Mouse (Mus musculus): ENCODE measurements around the gene Slc25a44.
"Not testable (repeated sequence)": the region's sequence is repeated elsewhere in the genome, so short reads cannot be mapped to it uniquely, and the experiment has no call there.

The Slc25a44 gene

DNA sequence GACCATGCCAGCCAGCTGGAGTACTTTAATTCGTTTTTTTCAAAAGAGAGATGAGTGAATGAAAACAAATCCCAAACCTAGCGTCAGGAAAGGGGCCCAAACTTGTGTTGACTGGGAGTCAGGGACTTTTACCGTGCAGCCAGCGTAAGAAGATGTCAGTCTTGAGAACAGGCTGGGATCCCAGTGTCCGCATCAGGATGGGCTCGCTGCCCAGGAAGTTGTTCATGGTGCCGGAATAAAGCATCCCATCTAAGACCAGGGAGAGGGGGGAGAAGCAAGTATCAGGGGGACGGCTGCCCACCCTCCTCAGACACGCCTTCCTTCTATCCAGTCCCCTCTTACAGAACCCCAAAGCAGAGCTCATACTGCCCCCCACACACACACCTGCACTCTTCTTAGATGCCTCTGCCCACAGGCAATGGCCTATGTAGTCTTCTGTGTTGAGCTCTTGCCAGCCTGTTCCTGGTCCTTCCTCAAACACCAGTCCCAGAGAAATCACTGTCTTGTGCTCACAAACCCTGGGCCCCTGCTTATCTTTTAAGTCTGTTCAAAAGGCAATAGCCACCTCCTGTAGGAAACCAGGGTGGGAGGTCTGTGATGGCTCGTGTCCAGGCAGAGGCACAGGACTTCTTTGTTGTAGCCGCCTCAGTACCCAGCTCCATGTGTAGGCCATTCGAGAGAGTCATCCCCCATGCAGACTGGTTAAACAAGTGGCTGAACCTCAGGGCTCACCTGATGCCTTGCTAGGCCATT lies 25.6 kb upstream of the Slc25a44 start:
- no peak for DNase-seq (ENCODE audit: low spot score)

DNA sequence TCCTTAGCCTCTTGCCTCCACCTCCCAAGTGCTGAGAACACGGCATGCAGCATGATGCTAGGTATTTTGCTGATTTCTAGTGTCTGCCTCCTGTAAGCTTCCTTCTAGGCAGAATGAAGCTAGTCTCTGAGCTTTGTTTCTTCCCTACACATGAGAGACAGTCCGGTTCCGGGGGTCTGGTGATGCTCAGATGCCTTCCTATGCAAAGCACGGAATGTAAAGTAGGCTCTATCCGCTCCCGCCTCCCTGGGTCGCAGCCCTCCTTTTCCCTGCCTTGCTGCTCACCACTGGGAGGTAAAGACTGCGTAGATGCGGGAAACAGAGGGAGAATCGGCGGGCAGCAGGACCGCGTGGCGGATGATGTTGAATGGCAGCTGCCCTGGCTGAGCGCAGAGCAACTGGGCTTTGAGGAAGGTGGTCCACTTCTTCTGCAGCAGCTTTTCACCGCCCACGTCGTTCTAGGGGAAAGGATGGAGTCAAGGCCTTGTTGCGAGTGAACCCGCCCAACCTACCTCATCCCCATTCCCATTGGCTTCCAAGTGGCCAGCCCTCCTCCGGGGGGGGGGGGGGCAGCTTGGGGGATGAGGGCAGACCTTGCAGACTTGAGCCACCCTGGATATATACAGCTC lies 24.6 kb upstream of the Slc25a44 start:
- DNase-seq (ENCODE audit: low spot score), result no peak

GRCm38 (mm10) chr3:88448443-88448842 lies 23.5 kb upstream of the Slc25a44 start:
- no peak for DNase-seq (ENCODE audit: low spot score)

DNA sequence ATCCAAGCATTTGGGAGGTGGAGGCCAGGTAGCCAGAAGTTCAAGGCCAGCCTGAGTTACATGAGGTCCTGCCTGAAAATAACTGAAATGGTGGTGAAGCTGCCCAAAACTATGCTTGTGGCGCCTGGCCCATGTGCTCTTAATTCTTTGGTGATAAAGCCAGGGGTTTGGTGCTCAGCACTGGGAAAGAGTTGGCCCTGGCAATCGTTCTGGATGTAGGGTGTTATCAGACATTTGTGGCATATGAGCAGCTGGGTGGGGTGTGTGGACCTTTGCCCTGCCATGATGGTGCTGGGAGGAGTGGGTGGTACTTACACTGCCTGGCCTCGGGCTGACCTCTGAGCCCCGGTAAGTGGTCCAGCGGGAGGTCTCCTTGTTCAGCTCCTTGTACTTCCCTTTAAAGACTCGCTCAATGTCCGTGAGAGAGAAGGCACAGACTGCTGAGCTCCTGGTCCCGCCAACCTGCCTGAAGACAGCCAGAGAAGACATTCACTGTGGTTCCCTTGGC lies 22.8 kb upstream of the Slc25a44 start:
- no peak for DNase-seq (ENCODE audit: low spot score)

GRCm38 (mm10) chr3:88446471-88447123 lies 21.7 kb upstream of the Slc25a44 start:
- no peak for DNase-seq (ENCODE audit: low spot score)

- no peak for DNase-seq (ENCODE audit: low spot score)
Observed at GRCm38 (mm10) chr3:88442888-88443287, 17.9 kb upstream of the Slc25a44 start.

DNA sequence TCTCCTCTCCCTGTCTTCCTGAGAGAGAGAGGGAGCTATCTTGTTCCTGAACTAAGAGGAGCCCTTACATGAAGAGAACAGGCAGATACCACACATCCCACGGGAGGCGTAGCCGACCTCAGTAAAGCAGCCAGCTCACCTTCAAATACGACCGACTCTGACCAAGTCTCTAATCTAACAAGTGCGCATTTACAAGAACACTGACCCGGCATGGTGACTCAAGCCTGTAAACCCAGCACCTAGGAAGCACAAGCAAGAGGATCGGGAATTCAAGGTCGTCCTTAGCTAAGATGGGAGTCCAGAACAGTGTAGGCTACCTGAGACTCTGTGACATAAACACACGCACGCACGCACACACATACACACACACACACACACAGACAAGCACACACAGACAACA lies 17.5 kb upstream of the Slc25a44 start:
- DNase-seq (ENCODE audit: low spot score), result no peak

DNA sequence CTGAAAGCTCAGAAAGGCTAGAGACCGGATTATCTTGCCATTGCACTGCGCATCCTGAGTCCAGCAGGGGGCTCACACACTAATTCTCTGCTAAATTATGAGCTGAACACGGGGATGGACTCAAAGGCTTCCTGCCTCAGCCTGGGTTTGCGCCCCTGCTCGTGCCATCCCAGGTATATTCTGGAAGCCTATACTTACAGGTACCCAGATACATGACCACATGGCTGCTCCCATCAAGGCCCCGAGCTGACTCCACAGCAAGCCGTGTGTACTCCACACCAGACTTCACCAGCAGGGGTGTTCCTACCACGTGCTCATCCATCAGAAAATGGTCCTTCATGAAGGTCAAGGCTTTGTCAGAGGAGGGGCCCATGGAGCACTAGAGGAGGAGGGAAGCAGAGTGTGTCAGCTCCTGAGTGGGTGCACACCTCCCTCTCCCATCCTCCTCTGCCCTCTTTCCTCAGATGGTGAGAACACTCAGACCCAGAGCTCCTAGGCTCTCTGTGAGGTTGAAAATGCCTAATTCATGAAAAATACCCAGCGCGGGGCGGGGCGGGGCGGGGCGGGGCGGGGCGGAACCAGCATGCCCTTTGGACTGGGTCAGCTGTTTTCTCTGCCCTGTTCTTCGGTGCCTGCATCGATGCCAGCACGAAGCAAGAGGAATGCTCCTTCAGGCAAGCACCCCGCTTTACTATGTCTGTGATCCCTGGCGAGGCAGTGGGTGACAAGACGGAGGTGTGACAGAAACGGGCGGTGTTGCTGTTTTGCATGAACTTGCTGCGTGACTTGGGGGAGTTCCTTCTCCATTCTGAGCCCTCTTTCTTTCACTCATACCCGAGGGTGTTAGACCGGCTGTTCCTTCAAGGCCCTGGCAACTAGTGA lies 15.8 kb upstream of the Slc25a44 start:
- no peak for DNase-seq (ENCODE audit: low spot score)

DNA sequence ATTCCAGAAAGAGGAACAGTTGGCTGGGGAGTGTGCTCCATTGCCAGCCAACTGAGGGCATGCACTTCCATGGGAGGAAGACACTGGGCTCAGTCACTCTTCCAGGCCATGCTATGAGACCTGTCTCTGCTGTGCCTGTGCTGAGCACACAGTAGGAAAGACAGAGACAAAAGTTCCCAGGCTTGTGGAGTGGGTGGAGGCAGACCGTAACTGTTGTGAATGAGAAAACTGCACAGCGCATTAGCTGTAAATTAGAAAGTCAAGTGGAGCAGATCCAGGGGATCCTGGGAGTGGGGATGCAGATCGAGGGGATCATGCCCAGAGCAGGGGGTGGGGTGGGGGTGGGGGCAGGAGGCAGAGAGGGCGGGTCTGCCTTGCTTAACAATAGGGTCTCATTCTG lies 14.6 kb upstream of the Slc25a44 start:
- no peak for DNase-seq (ENCODE audit: low spot score)

- DNase-seq (ENCODE audit: low spot score), result no peak
Observed at GRCm38 (mm10) chr3:88437454-88437853, 12.5 kb upstream of the Slc25a44 start.

GRCm38 (mm10) chr3:88436395-88437201 lies 11.7 kb upstream of the Slc25a44 start:
- DNase-seq (ENCODE audit: low spot score), result no peak

DNA sequence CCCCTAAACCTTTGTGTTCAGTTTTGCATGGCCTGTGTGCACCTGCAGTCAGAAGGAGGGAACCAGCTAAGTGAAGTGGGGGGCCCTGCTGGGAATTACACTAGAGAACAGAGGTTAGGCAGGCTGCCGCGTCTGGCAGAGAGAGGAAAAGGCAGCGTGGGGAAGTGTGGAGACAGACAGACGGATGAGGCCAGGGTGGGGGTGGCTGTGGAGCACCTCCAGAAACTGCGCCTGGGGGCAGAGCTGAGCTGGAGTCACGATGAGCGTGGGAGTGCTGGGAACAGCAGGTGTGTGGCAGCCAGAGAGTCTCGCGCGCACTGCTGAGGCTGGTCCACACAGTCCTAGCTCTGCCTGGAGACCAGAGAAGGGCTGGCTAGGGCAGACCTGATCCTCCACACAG lies 10.6 kb upstream of the Slc25a44 start:
- no peak for DNase-seq (ENCODE audit: low spot score)

- not testable (repeated sequence) for DNase-seq (ENCODE audit: low spot score)
Observed at GRCm38 (mm10) chr3:88428639-88429038, 3.7 kb upstream of the Slc25a44 start.

DNA sequence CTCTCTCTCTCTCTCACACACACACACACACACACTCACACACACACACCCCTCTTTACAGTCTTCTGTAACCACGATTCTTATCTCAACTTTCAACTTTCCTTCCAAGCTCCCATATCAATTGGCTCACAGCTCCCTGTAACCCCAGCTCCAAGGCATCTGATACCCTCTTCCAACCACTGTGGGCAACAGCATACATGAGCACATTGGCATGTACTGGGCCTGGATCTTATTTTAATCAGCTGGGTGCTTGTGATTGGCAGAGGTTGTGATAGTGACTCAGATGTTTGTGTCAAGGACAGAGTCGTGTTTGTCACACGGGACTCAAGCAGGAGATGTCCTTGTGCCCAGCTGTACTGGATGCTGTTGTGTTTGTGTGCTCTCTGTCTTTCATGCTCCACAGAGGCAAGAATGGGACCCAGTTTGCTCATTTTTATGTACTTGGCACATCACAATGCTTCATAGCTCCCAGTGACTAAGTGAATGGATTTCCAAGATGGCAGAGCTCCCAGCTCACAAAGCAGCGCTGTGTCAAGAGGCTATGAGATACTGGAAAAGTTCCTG lies 2.5 kb upstream of the Slc25a44 start:
- no peak for DNase-seq (ENCODE audit: low spot score)

DNA sequence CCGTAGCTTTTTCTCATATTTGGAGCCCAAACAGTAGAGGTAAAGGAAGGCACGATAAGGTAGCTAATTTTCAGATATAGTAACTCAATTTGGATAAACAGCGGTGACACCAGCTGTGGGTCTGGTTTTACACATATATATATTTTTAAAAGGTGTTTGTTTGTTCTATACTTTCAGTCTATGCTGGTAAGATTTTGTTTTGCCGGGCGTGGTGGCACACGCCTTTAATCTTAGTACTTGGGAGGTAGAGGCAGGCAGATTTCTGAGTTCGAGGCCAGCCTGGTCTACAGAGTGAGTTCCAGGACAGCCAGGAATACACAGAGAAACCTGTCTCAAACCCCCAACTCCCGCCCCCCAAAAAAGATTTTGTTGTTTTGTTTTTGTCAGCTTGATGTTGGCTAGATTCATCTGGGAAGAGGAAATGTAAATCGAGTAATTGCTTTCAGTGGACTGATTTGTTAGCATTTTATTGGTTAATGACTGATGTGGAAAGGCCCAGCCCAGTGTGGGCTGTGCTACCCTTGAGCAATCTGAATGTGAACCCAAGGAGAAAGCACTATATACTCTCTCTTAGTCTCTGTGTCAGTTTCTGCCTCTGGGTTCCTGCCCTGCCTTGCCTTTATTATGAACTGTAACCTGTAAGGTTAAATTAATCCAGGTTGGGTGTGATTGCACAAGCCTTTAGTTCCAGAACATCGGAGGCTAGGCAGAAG lies 925 bp upstream of the Slc25a44 start:
- DNase-seq (ENCODE audit: low spot score), result no peak

DNA sequence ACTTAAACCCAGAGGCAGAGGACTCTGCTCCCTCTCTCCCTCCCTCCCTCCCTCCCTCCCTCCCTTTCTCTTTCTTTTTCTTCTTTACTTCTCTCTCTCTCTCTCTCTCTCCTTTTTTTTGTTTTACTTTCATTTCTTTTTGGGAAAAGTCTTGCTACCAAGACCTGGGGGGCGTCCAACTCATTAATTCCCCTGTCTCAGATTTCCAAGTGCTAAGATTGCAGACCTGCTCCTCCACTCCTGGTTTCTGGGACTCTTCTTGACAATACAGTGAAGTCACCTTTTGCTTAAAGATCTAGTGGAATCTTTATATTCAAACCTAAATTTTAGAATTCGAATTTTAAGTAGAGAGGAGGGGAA lies 371 bp upstream of the Slc25a44 start:
- no peak for DNase-seq (ENCODE audit: low spot score)

- DNase-seq (ENCODE audit: low spot score), result no peak
Observed at GRCm38 (mm10) chr3:88422020-88422720, 2.8 kb downstream of the Slc25a44 start.

DNA sequence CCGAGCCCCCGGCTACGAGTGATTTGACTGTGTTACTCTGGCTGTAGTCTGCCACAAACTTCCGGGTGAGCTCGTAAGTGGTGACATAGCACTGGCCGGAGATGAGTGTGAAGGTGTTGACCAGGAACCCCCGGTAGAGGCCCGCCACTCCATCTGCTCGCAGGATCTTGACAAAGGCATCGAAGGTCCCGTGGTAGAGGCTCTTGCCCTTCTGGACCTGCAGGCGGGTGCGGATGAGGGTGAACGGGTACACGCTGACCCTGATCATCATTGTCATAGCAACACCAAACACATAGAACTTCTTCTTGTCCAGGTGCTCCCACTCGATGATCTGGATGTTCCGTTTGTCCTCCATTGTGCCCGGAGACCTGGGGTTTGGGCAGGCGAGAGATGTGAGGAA lies 4.2 kb downstream of the Slc25a44 start:
- no peak for DNase-seq (ENCODE audit: low spot score)

DNA sequence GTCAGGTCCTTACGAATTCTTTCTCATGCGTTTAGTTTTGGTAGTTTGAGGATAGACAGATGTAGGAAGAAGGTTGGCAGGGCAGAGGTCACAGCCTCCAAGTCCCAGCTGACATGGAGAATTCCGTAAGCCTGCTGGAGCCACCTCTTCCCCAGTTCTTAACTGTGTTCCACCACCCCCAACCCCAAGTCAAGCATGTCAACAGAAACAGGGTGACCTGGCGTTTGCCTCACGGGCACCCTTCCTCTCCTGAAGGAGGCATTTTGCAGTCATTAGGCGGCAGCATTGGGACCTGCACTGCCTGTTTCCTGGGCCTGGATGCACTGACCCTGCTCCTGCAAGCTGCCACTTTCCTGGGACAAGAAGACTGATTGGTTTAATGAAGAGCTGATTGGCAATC lies 6.9 kb downstream of the Slc25a44 start:
- no peak for DNase-seq (ENCODE audit: low spot score)

- no peak for DNase-seq (ENCODE audit: low spot score)
Observed at GRCm38 (mm10) chr3:88415668-88416067, 9.3 kb downstream of the Slc25a44 start.
